Mouse (Mus musculus): ENCODE data around the gene Spred2. TPM values are rescaled to one million over a fixed set of nuclear protein-coding genes. Genes with fewer than 3 reads are reported as not detected.
"Not testable (repeated sequence)": the region's sequence is repeated elsewhere in the genome, so short reads cannot be mapped to it uniquely, and the experiment has no call there.

Gene Spred2
- total RNA-seq, 1 experiment from 2014 or later: 4.9 TPM

DNA sequence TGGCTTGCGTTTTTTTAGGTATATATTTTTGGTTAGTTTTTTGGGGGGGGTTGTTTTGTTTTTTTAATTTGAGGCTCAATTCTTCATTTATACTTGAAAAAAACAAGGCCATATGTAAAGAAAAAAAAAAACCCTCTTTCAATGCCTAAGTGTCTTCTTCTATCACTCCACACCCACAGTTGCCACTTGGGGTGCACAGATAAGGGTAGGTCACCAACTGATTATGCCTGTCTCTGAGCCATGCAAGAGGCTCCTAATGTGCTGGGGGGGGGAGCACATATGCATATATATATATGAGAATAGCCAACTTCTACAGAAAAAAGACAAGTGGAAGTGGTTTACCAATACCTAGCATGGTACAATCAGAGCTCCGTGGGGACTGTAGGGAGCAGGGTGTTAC lies 98.3 kb downstream of the Spred2 start:
- ATAC-seq (replicated peaks in 1 of 2; ENCODE audit: insufficient read depth in 1 of 2, low FRiP score in 2 of 2, low TSS enrichment in 1 of 2, low read depth in 1 of 2, poor library complexity in 2 of 2, severe bottlenecking in 2 of 2): peak in 1 of 2 experiments; percentile 25; a peak in 1 of 4 replicates

DNA sequence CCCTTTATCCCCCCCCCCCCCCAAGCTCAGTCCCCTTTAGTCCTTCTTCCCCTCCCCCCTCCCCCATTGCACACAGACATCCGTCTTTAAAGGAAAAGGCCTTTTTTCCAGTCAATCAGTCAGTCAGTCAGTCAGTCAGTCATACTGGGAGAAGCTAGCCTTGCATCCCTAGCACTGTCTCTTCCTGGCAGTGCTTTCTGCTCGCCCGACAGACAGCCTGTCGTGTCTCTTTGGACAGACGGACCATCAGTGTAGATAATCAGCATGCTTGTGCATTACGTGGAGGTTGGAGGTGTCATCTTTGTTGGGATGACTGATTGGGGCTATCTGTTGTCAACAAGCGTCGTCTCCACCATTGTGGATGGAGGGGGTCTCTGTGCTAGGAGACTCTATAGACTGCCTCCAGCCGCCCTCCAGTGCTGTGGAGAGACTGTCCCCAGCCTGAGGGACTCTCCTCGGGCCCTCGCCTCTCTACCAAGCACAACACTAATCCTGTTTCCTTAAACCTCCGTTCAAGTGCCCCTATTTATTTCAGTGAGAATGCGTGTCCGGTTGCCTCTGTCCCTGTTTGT lies 98.8 kb downstream of the Spred2 start:
- no peak for ATAC-seq (replicated peaks in 1 of 2; ENCODE audit: insufficient read depth in 1 of 2, low FRiP score in 2 of 2, low TSS enrichment in 1 of 2, low read depth in 1 of 2, poor library complexity in 2 of 2, severe bottlenecking in 2 of 2)

DNA sequence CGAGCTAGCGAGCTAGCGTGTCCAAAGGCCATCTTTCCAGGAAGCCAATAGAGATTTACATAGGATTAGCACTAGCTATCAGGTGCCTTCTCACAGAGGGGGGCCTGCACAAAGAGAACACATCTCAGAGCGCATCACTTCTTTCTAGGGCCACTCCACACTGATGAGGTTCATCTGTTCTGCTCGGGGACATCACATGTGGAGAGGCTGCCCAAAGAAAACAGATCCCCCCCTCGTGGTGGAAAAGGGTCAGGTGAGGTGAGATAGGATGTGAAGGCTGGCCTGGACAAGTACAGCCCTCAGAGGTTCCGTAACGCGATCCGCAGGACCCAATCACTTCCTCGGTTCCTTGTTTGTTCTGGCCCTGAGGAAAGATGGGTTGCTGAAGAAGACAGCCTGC lies 101.7 kb downstream of the Spred2 start:
- ATAC-seq (replicated peaks in 1 of 2; ENCODE audit: insufficient read depth in 1 of 2, low FRiP score in 2 of 2, low TSS enrichment in 1 of 2, low read depth in 1 of 2, poor library complexity in 2 of 2, severe bottlenecking in 2 of 2): no peak

DNA sequence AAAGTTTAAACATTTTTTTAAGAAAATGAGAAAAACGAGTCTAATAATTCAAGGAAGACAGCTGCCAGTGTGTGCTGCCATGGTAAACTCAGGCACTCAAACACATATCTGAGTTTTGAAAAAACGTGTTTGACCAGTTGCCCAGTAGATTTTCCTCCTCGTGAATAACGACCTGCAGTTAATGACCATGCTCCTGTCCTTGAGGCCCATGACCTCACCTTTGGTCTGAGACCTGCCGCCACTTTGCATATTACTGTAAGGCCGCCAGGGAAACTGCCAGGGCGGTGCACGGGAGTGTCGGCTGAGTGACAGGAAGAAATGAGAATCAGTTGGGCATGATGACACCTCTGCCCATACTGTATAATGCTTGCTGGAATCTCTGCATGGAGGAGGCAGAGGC lies 103.5 kb downstream of the Spred2 start:
- no peak for ATAC-seq (replicated peaks in 1 of 2; ENCODE audit: insufficient read depth in 1 of 2, low FRiP score in 2 of 2, low TSS enrichment in 1 of 2, low read depth in 1 of 2, poor library complexity in 2 of 2, severe bottlenecking in 2 of 2)

DNA sequence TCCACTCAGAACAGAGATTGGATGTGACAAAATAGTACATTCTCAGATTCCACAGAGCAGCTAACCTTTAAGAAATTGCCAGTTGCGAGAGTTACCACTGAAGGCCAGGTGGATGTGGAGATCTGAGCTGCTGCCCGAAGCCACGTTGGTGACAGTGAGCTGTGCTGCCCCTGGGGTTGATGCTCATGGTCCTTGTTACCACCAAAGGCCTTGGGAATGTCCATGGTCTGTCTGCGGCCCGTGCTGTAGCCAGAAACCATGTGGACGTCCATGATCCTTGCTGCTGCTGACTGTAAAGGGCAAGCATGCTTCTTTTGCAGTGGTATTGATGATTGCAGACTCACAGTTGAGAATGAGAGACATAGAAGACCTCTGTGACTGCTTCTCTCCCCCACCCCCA lies 104.2 kb downstream of the Spred2 start:
- ATAC-seq (replicated peaks in 1 of 2; ENCODE audit: insufficient read depth in 1 of 2, low FRiP score in 2 of 2, low TSS enrichment in 1 of 2, low read depth in 1 of 2, poor library complexity in 2 of 2, severe bottlenecking in 2 of 2): no peak

DNA sequence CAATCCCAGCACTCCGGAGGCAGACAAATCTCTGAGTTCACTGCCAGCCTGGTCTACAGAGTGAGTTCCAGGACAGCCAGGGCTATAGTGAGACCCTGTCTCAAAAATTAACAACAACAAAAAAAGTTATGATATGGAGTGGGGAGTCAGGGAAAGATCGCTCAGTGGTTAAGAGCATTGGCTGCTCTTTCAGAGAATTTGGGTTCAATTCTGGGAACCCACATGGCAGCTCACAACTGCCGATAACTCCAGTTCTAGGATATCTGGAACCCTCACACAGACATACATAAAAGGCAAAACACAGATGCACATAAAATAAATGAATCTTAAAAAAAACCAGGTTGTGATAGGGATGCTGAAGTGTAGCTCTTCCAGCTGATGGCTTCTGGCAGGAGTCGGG lies 104.8 kb downstream of the Spred2 start:
- no peak for ATAC-seq (replicated peaks in 1 of 2; ENCODE audit: insufficient read depth in 1 of 2, low FRiP score in 2 of 2, low TSS enrichment in 1 of 2, low read depth in 1 of 2, poor library complexity in 2 of 2, severe bottlenecking in 2 of 2)

DNA sequence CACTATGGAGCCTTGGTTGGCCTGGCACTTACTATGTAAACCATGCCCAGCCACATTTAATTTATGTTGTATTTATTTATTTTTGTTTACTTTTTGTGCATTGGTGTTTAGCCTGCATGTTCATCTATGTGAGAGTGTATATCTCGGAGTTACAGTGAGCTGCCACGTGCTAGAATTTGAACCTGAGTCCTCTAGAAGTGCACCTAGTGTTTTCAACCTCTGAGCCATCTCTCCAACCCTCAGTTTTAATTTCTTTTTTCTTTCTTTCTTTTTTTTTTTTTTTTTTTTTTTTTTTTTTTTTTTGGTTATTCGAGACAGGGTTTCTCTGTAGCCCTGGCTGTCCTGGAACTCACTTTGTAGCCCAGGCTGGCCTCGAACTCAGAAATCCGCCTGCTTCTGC lies 106.8 kb downstream of the Spred2 start:
- ATAC-seq (replicated peaks in 1 of 2; ENCODE audit: insufficient read depth in 1 of 2, low FRiP score in 2 of 2, low TSS enrichment in 1 of 2, low read depth in 1 of 2, poor library complexity in 2 of 2, severe bottlenecking in 2 of 2): not testable (repeated sequence)

DNA sequence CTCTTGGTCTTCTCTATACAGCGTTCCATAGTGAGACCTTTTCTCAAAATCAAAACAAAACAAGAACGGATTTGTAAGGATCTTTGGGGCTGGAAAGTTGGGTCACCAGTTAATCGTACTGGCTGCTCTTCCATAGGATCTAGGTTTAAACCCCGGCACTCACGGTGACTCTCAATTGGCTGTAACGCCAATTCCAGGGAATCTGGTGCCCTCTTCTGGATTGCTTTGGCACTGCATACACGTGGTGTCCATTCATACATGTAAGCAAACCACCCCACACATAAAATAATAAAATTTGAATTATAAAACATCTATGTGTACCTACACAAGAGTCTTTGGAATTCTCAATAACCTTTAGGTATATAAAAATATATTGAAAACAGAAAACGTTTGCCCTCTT lies 107.4 kb downstream of the Spred2 start:
- peak in 1 of 2 experiments; percentile 56; a peak in 1 of 4 replicates for ATAC-seq (replicated peaks in 1 of 2; ENCODE audit: insufficient read depth in 1 of 2, low FRiP score in 2 of 2, low TSS enrichment in 1 of 2, low read depth in 1 of 2, poor library complexity in 2 of 2, severe bottlenecking in 2 of 2)

DNA sequence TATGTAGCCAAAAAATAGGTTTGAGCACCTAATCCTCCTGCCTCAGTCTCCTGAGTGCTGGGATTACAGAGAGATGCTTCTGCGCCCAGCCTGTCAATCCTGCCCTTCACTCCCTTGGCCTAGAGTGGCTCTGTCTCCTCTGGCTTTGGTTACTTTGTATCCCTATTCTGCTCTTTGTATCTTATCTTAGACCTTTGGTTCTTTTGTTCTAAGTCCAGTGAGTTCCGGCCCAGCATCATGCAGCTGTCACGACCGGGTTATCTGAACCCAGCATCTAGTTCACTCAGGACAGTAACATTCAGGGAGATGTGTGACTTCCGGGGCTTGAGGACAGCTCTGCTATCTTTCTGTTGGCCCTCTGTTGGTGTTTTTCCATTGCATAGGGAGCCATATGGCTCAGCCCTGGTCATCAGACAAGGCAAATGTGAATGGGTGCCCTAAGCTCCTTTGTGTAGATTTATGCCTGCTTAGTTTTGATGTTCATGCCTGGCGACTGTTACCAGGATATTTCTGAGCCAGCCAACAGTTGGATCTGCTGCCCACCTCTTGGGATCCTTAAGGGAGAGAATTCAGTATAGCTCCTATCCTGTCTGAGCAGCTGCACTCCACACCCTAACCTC lies 109.5 kb downstream of the Spred2 start:
- ATAC-seq (replicated peaks in 1 of 2; ENCODE audit: insufficient read depth in 1 of 2, low FRiP score in 2 of 2, low TSS enrichment in 1 of 2, low read depth in 1 of 2, poor library complexity in 2 of 2, severe bottlenecking in 2 of 2): no peak

DNA sequence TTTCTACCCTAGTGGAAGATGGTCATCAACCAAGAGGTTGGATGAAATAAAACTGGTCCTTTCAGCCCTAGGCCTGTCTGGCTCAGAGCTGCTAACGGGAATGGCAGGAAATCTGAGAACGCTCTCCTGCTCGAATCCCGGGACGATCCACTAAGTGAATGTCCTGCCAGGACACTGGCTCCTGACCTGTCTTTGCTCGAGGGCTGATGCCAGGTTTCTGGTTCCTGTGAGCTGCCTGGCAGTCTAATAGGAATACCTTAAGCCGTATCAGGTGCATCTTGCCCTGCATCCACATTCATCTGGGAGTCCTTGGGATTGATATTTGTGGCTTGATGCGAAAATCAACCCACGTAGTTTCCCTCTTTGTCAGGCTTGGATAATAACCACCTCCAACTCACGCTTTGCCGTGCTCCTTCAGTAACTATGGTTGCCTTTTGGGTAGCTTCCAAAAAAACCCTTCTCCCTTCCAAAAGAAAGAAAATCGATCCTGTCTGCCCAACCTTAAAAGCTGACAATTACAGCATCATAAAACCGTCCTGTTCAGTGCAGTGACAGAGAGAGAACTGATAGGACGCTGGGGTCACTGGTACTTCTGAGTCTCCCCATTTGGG lies 110.3 kb downstream of the Spred2 start:
- ATAC-seq (replicated peaks in 1 of 2; ENCODE audit: insufficient read depth in 1 of 2, low FRiP score in 2 of 2, low TSS enrichment in 1 of 2, low read depth in 1 of 2, poor library complexity in 2 of 2, severe bottlenecking in 2 of 2): no peak

DNA sequence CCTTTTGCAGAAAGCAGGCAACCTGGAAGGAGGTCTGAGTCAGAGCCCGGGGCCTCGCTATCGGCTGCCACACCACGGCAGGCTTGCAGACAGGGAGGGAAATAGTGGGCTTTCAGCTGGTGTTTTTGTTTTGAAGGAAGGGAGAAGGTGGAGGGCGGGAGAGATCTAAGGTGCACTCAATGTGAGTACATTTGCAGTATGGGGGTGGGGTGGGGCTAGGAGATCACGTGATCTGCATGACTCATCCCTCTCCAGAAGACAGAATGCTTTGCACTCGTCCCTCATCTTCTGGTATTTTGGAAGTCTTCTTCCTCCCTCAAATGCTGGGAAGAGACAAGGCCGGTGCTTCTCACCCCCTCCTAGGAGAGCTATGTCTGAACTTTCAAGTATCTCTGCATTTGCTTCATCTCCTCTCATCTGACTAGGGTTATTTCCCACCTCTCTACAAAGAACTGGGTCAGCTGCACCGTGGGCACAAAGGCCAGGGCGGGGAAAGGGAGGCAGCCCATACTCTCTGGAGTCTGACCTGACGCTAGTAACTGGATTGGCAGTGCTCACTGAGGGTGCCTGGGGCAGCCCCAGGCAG lies 111.3 kb downstream of the Spred2 start:
- no peak for ATAC-seq (replicated peaks in 1 of 2; ENCODE audit: insufficient read depth in 1 of 2, low FRiP score in 2 of 2, low TSS enrichment in 1 of 2, low read depth in 1 of 2, poor library complexity in 2 of 2, severe bottlenecking in 2 of 2)

DNA sequence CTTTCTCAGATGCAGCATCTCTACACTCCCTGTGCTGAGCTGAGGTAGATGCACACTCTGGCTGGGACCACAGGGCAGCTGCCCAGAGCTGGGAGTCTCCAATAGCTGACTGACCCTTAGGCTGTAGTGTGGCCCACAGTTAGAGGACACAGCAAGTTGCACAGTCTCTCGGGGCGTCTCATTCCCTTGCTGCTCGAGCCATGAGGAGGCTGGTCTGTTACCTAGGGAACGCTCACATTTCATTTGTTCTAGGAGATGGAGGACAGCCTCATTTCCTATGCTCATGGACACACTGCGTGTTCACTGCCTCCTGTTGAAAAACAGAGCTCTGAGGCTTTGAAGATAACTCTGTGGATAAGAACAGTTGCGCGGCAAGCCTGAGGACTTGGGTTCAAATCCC lies 111.8 kb downstream of the Spred2 start:
- ATAC-seq (replicated peaks in 1 of 2; ENCODE audit: insufficient read depth in 1 of 2, low FRiP score in 2 of 2, low TSS enrichment in 1 of 2, low read depth in 1 of 2, poor library complexity in 2 of 2, severe bottlenecking in 2 of 2): no peak

DNA sequence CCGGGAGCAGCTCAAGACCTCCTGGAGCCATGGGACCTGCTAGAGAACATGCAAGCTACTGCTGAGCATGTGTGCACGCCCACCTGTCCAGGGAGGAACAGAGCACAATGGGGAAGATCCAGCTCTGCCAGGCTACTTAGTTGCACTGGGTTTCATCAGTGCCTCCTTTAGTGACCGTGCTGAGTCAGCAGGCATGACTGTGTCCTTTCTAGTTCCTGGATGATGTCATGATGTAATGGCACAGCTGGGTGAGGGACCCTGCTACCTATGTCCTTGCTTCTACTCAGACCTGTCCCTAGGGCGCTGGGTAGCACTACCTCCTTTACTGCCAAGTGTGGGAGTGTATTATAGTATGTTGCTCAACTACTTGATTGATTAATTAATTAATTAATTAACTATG lies 113.6 kb downstream of the Spred2 start:
- no peak for ATAC-seq (replicated peaks in 1 of 2; ENCODE audit: insufficient read depth in 1 of 2, low FRiP score in 2 of 2, low TSS enrichment in 1 of 2, low read depth in 1 of 2, poor library complexity in 2 of 2, severe bottlenecking in 2 of 2)

DNA sequence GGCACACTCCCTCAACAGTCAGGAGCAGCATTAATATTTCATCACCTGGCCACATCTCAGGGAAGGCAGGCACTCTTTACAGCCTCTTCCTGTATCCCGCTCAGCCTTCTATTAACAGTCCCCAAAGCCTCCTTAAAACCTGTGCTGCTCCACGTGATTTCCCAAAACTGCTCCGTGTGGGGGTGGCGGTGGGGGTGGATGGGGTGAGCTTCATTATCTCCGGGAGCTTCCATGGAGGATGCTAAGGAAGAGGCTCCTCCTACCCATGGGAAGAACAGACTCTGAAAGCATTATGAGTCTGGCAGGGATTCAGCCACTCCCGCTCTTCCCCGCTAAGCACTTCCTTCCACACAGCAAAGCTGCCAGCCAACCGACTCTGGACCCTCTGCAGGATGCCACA lies 114.5 kb downstream of the Spred2 start:
- ATAC-seq (replicated peaks in 1 of 2; ENCODE audit: insufficient read depth in 1 of 2, low FRiP score in 2 of 2, low TSS enrichment in 1 of 2, low read depth in 1 of 2, poor library complexity in 2 of 2, severe bottlenecking in 2 of 2): no peak

DNA sequence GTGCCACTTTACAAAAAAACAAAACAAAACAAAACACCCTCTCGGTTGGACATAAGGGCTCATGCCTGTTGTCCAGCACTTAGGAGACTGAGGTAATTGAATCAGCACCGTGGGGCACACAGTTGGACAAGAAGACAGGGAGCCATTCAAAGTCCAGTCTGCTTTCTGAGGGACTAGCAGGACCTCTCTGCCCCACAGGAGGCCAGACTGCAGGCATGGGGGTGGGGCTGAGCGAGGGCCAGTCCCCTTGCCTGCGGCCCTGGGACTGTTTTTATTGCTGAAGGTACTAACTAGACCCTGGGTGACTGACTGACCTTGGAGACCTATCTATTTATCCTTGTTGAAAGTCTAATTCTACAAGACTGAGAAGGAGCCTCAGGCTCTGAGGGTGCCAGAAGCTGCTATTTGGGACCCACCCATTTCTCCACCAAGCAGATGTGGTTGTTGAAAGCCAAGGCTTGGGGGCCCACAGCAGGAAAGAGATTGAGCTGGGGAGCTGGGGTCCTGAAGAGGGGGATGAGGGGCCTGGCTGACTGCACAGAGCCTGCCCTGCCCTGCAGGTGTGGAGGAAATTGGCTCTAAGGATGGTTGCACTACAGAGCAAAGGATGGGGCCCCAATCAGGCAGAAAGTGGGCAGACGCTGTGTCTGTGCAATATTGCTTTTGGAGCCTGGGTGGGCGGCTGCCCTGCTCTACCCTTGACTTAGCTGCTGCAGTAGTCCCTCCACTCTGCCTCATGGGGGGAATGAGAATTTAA lies 117.2 kb downstream of the Spred2 start:
- no peak for ATAC-seq (replicated peaks in 1 of 2; ENCODE audit: insufficient read depth in 1 of 2, low FRiP score in 2 of 2, low TSS enrichment in 1 of 2, low read depth in 1 of 2, poor library complexity in 2 of 2, severe bottlenecking in 2 of 2)

DNA sequence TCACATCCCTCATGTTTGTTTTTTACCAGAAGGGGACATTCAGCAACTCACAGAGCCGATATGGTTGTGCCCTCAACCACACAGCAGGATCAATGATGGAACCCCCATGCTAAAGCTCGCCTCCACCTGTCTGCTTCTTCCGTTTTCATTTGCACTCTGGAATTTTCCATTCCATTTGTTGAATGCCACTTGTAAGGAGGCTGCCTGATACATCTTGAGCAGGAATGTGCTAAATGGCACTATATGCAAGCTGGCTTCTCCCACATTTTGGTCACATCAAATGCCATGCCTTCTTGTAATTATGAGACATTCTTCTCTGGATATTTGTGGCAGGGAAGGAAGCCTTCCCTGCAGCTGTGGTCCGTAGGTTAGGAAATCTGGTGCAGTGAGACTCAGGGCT lies 117.9 kb downstream of the Spred2 start:
- no peak for ATAC-seq (replicated peaks in 1 of 2; ENCODE audit: insufficient read depth in 1 of 2, low FRiP score in 2 of 2, low TSS enrichment in 1 of 2, low read depth in 1 of 2, poor library complexity in 2 of 2, severe bottlenecking in 2 of 2)

DNA sequence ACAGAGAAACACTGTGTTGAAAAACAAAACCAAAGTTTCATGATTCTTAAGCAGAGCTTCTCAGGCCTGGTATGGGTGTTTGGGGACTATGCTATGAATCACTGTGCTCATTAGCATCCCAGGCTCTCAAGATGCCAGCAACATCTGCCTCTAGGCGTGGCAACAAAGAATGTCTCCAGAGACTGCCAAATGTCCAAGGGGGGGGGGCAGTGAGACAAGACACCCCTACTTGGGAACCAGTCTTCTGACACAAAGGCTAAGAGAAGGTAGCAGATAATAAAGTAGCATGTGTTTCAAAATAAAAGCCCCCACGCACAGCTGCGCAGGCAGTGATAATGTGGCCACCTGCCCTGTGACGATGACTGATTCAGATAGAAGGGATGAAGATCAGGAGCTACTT lies 119.1 kb downstream of the Spred2 start:
- peak in 1 of 2 experiments; percentile 14; a peak in 1 of 4 replicates for ATAC-seq (replicated peaks in 1 of 2; ENCODE audit: insufficient read depth in 1 of 2, low FRiP score in 2 of 2, low TSS enrichment in 1 of 2, low read depth in 1 of 2, poor library complexity in 2 of 2, severe bottlenecking in 2 of 2)

DNA sequence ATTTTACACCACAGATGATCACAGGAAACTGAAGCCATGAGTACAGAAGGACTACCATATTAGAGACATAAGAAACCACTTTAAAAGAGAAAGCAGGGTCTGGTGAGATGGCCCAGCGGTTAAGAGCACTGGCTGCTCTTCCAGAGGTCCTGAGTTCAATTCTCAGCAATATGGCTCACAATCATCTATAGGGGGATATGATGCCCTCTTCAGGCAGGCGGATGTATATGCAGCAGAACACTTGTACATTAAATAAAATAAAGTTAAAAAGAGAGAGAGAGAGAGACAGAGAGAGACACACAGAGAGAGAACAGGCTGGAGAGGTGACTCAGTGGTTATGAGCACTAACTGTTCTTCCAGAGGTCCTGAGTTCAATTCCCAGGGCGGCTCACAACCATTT lies 121.4 kb downstream of the Spred2 start:
- ATAC-seq (replicated peaks in 1 of 2; ENCODE audit: insufficient read depth in 1 of 2, low FRiP score in 2 of 2, low TSS enrichment in 1 of 2, low read depth in 1 of 2, poor library complexity in 2 of 2, severe bottlenecking in 2 of 2): no peak
